Mouse (Mus musculus): Measurements from ENCODE around the gene Axl. TPM values are rescaled to one million over a fixed set of nuclear protein-coding genes. Genes with fewer than 3 reads are reported as not detected.

Axl gene
- polyA plus RNA-seq (2015; fragmentation: Nextera tagmentation; extraction: Ambion mirVana), result 84.1 and 103 TPM in 2 replicates

DNA sequence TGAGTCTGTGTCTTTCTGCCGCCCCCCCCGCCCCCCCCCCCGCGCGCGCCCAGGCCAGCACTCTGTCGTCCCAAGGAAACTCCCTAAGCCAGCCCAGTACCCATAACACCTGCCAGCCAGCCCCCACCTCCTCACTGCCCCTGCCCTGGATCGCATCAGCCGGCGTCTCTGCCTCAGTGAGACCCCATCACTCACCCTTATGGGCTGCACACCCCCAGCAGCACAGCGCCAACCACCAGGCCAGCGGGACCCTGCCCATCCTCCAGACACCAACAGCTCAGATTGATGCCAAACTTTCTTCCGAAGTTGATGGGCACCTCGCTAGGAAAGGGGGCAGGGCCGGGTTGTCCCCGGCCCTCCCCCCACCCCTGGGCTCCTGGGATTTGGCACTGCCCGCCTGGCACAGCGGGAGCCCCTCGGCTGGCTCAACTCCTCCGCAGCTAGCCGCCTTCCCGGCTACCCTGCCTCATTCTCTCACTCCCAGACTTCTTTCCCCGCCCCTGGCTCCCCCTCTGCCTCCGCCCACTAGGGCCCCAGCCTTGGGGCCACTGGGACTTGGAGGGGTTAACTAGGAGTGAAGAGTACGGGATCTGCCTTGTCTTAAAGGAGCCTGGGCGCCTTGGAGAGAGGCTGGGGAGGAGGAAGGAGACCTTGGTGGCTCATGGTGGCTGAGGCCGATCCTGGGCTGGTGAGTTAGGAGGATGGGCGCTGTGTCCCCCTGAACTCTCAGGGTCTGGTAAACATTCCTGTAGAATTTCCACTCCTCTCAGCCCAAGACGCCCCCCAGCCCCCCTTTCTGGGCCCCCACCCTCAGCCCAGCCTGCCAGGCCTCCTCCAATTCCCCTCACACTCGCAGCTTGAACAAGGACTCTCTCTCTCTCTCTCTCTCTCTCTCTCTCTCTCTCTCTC lies at the start of gene Axl:
Gene Axl (minus strand): TSS at position 486 of the 909 bp plus-strand sequence.
- 2% methylated on average over 27 of the region's 30 CpGs for WGBS
- Histone ChIP-seq H3K9me3 (no peaks in the 10 kb centered on the region), H3K27me3 (no peaks in the 10 kb centered on the region), H3K36me3 (peaks cover 14% of the 10 kb centered on the region), H3K4me3 (peak within 1 kb of the TSS; percentile 70), H3K4me1 (peaks cover 31% of the 10 kb centered on the region), H3K9ac (peak within 1 kb of the TSS; percentile 80), H3K4me2 (replicated peaks) (peak within 1 kb of the TSS; percentile 87), H3K27ac (peak within 1 kb of the TSS; percentile 84)
- peak; percentile 93 for ATAC-seq (ENCODE audit: low FRiP score, low read depth)

DNA sequence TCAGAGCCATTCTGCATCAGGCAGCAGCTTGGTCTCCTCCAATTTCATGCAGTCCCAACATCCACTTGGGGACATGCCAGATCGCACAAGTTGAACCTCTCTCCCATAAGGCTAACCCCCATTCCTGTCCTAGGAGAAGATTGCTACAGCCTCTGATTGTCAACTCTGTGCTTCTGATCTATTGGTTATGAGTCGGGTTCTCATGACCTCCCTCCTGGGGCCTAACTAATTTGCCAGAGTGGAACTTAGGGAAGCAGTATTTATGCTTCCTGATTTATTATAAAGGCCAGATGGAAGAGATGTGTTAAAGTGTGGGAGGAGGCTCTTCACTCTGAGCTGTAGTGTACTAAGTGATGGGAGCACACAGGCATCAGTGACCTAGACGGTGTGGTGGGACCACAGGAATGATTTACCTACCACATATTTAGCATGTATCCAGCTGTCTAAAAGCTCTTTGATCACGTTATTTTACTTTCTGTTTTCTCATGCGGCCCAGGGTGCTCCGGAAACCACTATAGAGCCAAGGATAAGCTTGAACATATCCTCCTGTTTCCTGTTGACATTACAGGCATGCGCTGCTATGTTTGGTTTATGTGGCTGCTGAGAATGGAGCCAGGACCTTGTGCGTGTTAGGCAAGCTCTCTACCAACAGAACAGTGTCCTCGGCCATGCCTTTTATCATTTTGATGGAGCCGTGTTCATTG lies 46.8 kb upstream of the Axl start:
- no peak overlapping the region for H3K9ac ChIP-seq
- peaks cover 7% of the 10 kb centered on the region for H3K4me1 ChIP-seq
- 74% methylated on average over 10 of the region's 10 CpGs for WGBS
- no peak for ATAC-seq (ENCODE audit: low FRiP score, low read depth)
- H3K36me3 ChIP-seq, result no peaks in the 10 kb centered on the region
- no peak overlapping the region for H3K4me2 ChIP-seq (replicated peaks)
- no peak overlapping the region for H3K4me3 ChIP-seq
- no peaks in the 10 kb centered on the region for H3K27me3 ChIP-seq
- H3K9me3 ChIP-seq, result no peaks in the 10 kb centered on the region
- no peak overlapping the region for H3K27ac ChIP-seq

DNA sequence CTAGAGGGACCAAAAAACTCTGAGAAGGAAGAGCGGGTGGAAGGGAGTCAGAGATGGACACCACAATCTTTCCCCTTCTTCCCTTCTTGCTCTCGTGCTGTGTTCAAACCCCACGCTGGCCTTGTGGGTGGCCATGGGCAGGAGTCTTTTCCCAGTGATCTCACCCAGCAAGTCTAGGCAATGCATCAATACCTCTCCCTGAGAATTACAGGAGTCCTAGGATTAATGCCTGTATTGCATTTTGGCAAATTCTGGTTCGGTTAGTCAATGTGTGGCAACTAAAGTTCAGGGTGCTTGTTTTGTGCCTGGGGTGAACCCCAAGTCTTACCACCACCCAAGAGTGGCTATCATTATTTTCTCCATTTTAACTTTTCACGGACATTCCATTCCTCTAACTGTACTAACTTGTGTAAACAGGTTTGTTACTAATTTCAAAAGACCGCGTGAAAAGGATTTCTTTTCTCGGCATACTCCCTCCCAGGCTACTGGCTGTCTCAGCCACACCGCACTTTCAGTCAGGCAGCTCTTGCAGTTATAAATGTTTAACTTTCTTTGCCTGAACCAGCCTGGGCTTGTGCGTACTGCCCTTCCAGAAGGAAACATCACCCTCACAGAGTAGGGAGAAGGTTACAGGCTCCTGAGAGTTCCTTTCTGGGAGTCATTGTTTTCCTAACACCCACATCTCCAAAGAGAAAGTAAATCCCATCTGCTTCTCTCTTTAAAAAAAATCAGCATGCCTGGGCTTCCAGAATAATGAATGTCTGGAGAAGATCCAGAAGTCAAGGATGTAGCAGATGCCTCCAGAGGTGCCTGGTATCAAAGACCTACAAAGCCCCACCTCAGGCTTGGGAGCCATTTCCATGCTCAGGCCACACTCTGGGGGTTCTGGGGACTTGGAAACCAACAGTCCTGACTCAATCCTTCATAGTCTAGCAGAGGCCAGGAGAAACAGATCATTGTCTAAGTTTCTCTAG lies 43.3 kb upstream of the Axl start:
- Histone ChIP-seq H3K27me3 (no peaks in the 10 kb centered on the region), H3K4me3 (no peak overlapping the region), H3K27ac (no peak overlapping the region), H3K4me1 (peaks cover 25% of the 10 kb centered on the region), H3K9me3 (no peaks in the 10 kb centered on the region), H3K9ac (no peak overlapping the region), H3K4me2 (replicated peaks) (no peak overlapping the region), H3K36me3 (no peaks in the 10 kb centered on the region)
- no peak for ATAC-seq (ENCODE audit: low FRiP score, low read depth)
- WGBS, result 77% methylated on average over 10 of the region's 10 CpGs

DNA sequence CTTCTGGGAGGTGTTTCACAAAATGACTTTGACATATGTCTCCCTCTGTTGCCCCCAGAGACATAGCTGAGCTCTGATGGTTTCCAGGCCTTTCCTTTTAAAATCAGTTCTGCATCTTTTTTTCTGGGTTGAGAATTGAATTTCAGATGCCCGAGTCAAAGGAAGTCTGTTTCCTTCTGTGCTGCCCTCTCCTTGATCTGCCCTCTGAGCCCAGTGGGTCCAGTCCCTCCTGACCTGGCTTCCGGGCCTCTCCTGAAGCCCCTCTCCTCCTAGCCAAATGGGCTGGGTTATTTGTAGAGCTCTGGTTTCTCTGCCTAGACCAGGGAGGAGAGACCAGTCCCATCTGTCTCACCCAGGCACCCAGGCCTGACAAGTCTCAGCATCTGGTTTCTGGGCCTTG lies 41.7 kb upstream of the Axl start:
- Histone ChIP-seq H3K27ac (peak overlapping the region; percentile 58), H3K4me3 (no peak overlapping the region), H3K4me2 (replicated peaks) (no peak overlapping the region), H3K27me3 (no peaks in the 10 kb centered on the region), H3K36me3 (no peaks in the 10 kb centered on the region), H3K9me3 (no peaks in the 10 kb centered on the region), H3K9ac (no peak overlapping the region), H3K4me1 (peaks cover 29% of the 10 kb centered on the region)
- no peak for ATAC-seq (ENCODE audit: low FRiP score, low read depth)
- WGBS, result 14% methylated on average over 2 of the region's 2 CpGs

DNA sequence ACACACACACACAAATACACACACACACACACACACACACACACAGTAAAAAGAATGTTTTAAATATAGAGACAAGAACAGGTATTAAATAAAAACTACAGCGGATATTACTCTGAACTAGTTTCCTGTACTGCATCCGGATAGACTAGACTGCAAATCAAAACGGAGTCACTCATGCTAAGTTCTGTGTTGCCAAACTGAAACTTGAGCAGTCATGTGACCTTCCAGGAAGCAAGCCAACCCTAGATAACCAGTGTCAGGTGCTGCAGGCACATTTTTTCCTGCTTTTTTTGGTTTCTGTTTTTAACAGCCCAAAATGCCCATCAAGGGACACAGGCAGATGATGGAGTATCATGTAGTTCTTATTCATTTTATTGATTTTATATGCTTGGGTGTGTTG lies 38.7 kb upstream of the Axl start:
- Histone ChIP-seq H3K9me3 (no peaks in the 10 kb centered on the region), H3K27ac (peak overlapping the region; percentile 48; the same call in 1 of the 2 replicates), H3K4me1 (peaks cover 28% of the 10 kb centered on the region), H3K4me3 (no peak overlapping the region), H3K9ac (no peak overlapping the region), H3K36me3 (no peaks in the 10 kb centered on the region), H3K27me3 (no peaks in the 10 kb centered on the region), H3K4me2 (replicated peaks) (0 out of 2 replicates have a peak overlapping the region, but pooled peaks have one; percentile 4)
- ATAC-seq (ENCODE audit: low FRiP score, low read depth), result peak; percentile 89
- 20% methylated on average over 3 of the region's 3 CpGs for WGBS

DNA sequence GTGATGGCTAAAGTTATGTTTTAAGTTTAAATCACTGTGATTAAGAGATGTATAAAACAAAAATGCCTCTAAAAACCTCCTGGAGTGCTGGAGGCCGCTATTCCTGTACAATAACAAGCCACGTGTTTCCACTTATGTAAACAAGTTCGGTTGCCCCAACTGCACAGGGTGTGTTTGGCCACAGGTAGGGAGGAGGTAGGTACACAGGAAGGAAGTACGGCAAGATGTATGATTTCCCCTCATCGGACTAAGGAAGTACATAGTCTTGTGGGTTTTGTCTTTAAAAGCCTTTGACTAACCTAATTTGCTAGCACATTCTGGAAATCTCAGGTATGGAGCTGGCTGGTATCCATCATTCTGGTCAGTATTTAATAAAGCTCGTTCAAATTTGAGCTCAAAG lies 37.5 kb upstream of the Axl start:
- no peak for ATAC-seq (ENCODE audit: low FRiP score, low read depth)

DNA sequence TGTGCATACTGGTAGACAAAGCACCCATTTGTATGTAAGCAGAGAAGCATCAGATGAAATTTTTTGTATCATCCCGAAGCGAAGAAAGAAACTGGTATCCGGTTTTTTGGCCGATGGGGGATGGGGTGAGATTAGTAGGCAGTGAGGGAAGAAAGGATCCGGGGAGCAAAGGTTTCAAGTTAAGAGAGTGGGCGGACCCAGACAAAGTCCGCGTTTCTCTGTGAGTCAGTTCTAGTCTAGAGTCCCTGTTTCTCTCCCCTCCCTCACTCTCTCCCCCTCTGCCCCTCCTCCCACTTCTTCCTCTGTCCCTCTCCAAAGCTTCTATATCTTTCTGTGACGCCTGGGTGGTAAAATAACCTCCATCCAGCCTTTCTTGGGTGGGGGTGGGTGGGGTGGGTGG lies 36.5 kb upstream of the Axl start:
- no peak for ATAC-seq (ENCODE audit: low FRiP score, low read depth)
- Histone ChIP-seq H3K27me3 (no peaks in the 10 kb centered on the region), H3K9me3 (no peaks in the 10 kb centered on the region), H3K27ac (no peak overlapping the region), H3K4me3 (no peak overlapping the region), H3K9ac (no peak overlapping the region), H3K36me3 (no peaks in the 10 kb centered on the region), H3K4me2 (replicated peaks) (no peak overlapping the region), H3K4me1 (peaks cover 19% of the 10 kb centered on the region)
- 50% methylated on average over 9 of the region's 9 CpGs for WGBS

More for the DNA sequence above, 37.5 kb upstream of the Axl start:
- peaks cover 26% of the 10 kb centered on the region for H3K4me1 ChIP-seq
- no peaks in the 10 kb centered on the region for H3K36me3 ChIP-seq
- H3K4me2 ChIP-seq (replicated peaks), result no peak overlapping the region
- no peak overlapping the region for H3K4me3 ChIP-seq
- H3K9me3 ChIP-seq, result no peaks in the 10 kb centered on the region
- H3K27ac ChIP-seq, result no peak overlapping the region
- WGBS, result 54% methylated on average over 6 of the region's 6 CpGs
- H3K9ac ChIP-seq, result no peak overlapping the region
- no peaks in the 10 kb centered on the region for H3K27me3 ChIP-seq

DNA sequence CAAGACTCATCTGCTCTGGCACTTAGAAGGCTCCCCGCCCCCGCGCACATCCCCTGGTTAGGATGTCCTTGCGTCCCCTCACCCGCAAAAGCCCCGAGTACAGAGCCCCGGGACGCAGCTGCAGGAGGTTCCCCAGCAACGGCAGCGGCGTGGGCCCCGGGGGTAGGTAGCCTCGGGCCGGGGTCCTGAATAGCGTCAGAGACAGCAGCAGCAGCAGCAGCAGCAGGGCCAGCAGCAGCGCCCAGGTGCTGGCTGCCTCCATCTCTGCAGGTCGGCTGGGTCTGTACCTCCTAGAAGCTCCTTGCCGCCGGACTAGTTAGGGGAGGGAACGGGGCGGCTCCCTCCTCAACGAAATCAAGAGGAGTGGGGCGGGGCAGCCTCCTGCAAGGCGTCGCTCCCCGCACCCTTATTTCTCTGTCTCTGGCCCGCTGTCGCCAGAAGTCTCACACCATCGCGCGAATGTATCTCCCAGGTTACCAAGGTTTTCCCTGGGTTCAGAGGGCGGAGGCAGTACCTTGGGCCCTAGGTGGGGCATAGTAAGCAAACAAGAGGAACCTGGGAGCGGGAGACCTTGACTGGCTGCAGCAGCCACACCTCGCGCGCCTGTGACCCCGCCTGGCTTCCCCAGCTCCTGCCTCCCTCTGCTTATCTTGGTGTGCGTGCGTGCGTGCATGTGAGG lies 27.9 kb upstream of the Axl start, which contains the start of gene Cyp2s1:
Gene Cyp2s1 (minus strand): TSS at position 673 of the 679 bp plus-strand sequence.
- peak within 1 kb of the TSS; percentile 71 for H3K9ac ChIP-seq
- H3K27ac ChIP-seq, result no peak within 1 kb of the TSS
- H3K4me1 ChIP-seq, result peaks cover 17% of the 10 kb centered on the region
- peak within 1 kb of the TSS; percentile 93 for H3K4me2 ChIP-seq (replicated peaks)
- peak within 1 kb of the TSS; percentile 51 for H3K4me3 ChIP-seq
- peak; percentile 67; the same call in 1 of the 2 replicates for ATAC-seq (ENCODE audit: low FRiP score, low read depth)
- no peaks in the 10 kb centered on the region for H3K9me3 ChIP-seq
- WGBS, result 1% methylated on average over 40 of the region's 40 CpGs
- H3K36me3 ChIP-seq, result no peaks in the 10 kb centered on the region
- peaks cover 33% of the 10 kb centered on the region for H3K27me3 ChIP-seq

DNA sequence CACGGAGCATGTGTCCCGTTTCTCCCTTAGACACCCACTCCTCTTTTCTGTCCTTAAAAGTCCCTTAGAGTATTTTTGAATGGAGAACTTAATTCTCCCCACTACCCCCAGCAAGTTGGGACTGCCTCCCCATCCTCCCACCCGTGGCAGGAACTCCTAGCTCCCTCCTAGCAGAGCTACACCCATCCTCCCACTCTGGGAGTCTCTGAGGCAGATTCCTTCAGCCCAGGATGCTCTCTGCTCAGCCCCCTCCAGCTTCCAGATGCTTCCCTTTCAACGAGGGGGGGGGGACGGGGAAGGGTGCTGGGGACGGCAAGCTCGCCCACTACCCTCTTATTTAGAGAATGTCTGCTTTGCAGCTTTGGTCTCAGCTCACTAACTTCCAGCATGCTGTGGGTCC lies 27.1 kb upstream of the Axl start:
- Histone ChIP-seq H3K4me1 (peaks cover 17% of the 10 kb centered on the region), H3K9ac (peak overlapping the region; percentile 71; the same call in 1 of the 2 replicates), H3K36me3 (no peaks in the 10 kb centered on the region), H3K27ac (no peak overlapping the region), H3K4me2 (replicated peaks) (peak overlapping the region; percentile 93), H3K4me3 (peak overlapping the region; percentile 51), H3K27me3 (peaks cover 33% of the 10 kb centered on the region), H3K9me3 (no peaks in the 10 kb centered on the region)
- 16% methylated on average over 7 of the region's 7 CpGs for WGBS
- ATAC-seq (ENCODE audit: low FRiP score, low read depth), result no peak

DNA sequence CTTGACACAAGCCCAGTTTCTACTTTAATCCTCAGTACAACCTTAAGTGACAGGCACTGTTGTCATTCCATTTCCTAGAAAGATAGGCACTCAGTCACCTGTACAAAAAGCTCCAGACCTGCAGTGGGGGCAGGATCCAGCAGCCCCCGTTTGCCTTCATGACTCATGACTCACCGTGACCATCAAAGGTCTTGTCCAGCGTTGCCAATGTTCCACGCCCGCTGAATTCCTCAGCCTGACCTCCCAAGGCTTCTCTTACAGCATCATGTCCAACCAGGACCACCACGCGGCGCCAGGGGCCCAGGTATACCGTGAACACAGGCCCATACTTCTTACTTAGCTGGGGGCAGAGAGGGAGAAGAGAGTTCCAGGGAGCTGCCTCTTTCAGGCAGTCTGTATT lies 26.2 kb upstream of the Axl start:
- H3K4me3 ChIP-seq, result no peak overlapping the region
- ATAC-seq (ENCODE audit: low FRiP score, low read depth), result no peak
- peaks cover 17% of the 10 kb centered on the region for H3K4me1 ChIP-seq
- peaks cover 33% of the 10 kb centered on the region for H3K27me3 ChIP-seq
- H3K9me3 ChIP-seq, result no peaks in the 10 kb centered on the region
- WGBS, result 82% methylated on average over 9 of the region's 9 CpGs
- no peak overlapping the region for H3K4me2 ChIP-seq (replicated peaks)
- H3K36me3 ChIP-seq, result no peaks in the 10 kb centered on the region
- no peak overlapping the region for H3K9ac ChIP-seq
- H3K27ac ChIP-seq, result no peak overlapping the region

DNA sequence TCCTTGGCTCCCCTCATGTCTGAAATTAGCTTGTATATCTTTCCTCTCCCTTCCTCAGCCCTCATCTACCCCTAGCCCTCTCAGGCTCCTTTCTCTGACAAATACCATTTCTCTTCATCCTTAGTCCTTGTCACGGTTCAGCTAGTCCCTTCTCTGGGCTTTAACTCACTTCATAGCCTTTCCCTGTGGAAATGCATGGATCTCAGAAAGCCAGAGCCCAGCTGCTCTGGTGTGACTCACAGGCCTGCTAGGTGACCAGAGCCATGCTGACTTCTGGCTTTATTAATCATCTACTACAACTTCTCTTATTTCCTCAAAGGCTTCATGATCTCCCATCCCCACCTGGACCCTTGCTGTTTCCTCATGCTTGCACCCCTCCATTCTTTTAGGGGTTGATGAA lies 23.7 kb upstream of the Axl start:
- Histone ChIP-seq H3K4me2 (replicated peaks) (no peak overlapping the region), H3K9me3 (no peaks in the 10 kb centered on the region), H3K4me1 (peaks cover 17% of the 10 kb centered on the region), H3K36me3 (no peaks in the 10 kb centered on the region), H3K27me3 (peaks cover 29% of the 10 kb centered on the region), H3K9ac (no peak overlapping the region), H3K4me3 (no peak overlapping the region), H3K27ac (no peak overlapping the region)
- no peak for ATAC-seq (ENCODE audit: low FRiP score, low read depth)
- WGBS, result 71% methylated on average over 1 of the region's 1 CpGs
